Mouse (Mus musculus) cerebellum, adult 2 months (tissue): ENCODE results near the gene Parp14.

Experiments
- CTCF ChIP-seq: fragments of 200-500 bp; IDR thresholded peaks from 2 replicates; pipeline ENCODE4 v1.5.1; 2011; ENCODE audit warnings: low read depth, mild to moderate bottlenecking, control low read depth, low read length, moderate library complexity, borderline replicate concordance; ENCODE audit not compliant: insufficient read depth
- POLR2A ChIP-seq: fragments of 200-500 bp; IDR thresholded peaks from 2 replicates; pipeline ENCODE4 v1.6.1; 2011; ENCODE audit warnings: low read length, control low read depth, borderline replicate concordance; ENCODE audit not compliant: insufficient read depth

GRCm38 (mm10) chr16:35914301-35914700 is 43.0 kb upstream of the Parp14 start:
- TF ChIP-seq POLR2A (no peak), CTCF (no peak)
